Mouse (Mus musculus): ENCODE measurements around the gene Nup98.

Nup98 gene

GRCm38 (mm10) chr7:102229814-102230213 lies 19.8 kb upstream of the Nup98 start:
- no peak for DNase-seq (ENCODE audit: low read depth, low spot score)

DNA sequence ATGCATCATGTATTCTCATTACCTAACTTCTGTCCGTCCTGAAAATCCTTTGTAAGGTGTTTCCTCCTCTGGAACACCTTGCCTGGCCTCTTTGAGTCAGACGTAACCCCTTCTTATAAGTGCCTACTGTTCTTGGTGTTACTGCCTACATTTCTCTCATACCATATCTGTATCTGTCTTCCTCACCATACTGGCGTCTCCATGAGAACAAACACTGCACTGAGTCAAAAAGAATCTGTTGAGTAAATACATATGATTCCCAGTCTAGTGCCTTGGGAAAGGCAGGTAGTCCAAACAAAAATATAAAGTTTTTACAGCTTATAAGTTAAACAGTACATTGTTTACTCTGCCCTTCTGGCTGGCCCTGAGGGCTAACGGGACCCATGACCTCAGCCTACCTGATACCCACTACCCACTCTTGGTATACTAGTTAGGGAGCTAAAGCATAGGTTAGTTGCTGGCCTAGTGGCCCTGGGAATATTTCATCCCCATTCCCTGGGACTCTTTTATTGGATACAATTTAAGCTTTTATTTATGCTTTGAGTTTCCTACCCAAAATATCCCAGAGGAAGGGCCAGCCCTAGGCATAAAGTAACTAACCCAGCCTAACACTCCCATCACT lies 18.2 kb upstream of the Nup98 start:
- no peak for DNase-seq (ENCODE audit: low read depth, low spot score)

DNA sequence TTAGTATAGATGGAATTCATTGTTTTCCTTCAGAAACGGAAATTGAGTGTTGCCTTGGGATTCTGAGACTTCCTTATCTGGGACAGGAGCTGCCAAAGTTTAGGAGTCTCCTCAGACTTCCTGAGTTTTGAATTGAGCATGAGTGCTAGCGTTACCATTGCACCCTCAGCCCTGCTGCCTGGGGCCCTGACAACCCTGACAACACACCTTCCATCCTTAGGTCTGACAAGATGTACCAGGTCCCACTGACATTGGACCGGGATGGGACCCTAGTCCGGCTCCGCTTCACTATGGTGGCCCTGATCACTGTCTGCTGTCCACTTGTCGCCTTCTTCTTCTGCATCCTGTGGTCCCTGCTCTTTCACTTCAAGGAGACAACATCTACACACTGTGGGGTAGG lies 16.1 kb upstream of the Nup98 start:
- no peak for DNase-seq (ENCODE audit: low read depth, low spot score)

- DNase-seq (ENCODE audit: low read depth, low spot score): no peak
These were observed 14.1 kb upstream of the Nup98 start for GRCm38 (mm10) chr7:102223883-102224738.

DNA sequence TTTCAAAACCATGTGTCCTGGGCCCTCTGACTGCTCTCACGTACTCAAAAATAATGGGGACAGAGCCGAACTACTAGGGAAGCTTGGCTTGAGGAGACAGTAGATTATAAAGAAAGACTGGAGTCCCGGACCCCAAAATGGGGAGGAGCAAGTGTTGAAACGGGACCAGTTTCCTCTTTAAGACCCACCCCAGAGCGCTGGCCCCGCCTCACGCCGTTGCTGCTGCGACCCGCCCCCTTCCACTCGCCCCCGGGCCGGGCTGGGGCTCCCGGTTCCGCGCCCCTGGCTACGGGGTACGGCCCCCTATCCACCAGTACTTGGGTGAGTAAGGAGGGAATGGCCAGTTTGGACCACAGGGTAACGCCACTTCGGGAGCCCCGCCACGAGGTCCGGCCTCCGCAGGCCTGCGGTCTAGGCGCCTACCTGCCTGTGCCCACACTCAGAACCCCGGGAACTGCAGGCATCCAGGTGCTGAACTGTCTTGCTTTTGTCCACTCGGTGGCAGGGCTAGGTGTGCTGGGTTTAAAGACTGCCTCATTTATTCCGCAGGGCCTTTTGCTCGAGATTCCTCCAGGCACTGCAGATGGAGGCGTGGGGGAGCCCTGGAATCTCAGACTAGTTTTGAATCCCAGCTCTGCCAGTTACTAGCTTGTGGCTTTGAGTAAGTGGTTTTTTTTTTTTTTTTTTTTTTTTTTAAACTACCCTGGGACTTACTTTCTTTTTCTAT lies 13.0 kb upstream of the Nup98 start:
- DNase-seq (ENCODE audit: low read depth, low spot score): no peak

GRCm38 (mm10) chr7:102222336-102222735 lies 12.4 kb upstream of the Nup98 start:
- DNase-seq (ENCODE audit: low read depth, low spot score): no peak

- no peak for DNase-seq (ENCODE audit: low read depth, low spot score)
These were observed 11.9 kb upstream of the Nup98 start for GRCm38 (mm10) chr7:102221899-102222298.

DNA sequence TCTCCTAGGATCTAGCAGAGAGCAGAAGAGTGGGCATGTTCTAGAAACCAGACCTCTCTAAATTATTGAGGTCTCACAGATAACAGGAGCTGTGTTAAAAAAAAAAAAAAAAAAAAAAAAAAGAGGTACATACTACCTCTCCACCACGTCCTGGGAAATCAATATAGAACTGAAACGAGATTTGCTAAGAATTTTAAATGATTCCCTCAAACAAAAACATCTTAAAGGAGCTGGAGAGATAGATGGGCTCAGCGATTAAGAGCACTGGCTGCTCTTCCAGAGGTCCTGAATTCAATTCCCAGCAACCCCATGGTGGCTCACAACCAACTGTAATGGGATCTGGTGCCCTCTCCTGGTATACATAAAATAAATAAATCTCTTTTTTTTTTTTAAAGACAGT lies 1.1 kb upstream of the Nup98 start:
- DNase-seq (ENCODE audit: low read depth, low spot score): no peak

DNA sequence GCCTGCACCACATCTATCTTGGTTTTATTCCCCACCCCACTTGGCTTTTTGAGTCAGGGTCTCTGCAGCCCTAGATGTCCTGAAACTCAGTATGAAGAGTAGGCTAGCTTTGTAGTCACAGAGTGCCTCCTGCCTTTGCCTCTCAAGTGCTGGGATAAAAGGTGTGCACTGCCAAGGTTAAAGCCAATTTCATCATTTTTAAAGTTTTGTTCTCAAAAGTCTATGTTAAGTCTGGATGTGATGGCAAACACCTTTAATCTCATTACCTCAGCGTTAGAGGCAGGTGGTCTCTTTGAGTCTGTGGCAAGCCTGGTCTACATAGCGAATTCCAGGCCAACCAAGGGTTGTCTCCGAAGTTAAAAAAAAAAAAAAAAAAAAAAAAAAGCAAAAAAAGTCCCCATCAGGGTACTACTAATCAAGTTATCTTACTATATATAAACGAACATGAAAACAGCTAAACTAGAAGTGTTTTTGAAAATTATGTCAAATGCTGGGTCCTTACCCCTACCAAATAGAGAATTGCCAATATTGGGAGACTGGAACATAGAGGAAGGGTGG lies 1.1 kb downstream of the Nup98 start:
- DNase-seq (ENCODE audit: low read depth, low spot score): no peak

DNA sequence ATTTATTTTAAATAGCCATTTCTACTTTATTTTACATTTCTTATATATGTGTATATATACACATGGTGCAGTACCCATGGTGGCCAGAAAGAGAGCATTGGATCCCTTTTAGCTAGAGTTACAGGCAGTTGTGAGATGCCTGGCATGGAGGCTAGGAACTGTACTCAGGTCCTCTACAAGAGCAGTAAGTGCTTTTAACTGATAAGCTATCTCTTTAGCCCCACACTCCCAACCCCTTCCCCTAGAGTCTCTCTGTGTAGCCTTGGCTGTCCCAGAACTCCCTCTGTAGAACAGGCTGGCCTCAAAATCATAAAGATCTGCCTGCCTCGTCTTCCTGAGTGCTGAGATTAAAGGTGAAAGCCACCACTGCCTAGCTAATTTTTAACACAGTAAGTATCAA lies 4.3 kb downstream of the Nup98 start:
- DNase-seq (ENCODE audit: low read depth, low spot score): no peak

- no peak for DNase-seq (ENCODE audit: low read depth, low spot score)
These were observed 5.6 kb downstream of the Nup98 start for GRCm38 (mm10) chr7:102204296-102204857.

DNA sequence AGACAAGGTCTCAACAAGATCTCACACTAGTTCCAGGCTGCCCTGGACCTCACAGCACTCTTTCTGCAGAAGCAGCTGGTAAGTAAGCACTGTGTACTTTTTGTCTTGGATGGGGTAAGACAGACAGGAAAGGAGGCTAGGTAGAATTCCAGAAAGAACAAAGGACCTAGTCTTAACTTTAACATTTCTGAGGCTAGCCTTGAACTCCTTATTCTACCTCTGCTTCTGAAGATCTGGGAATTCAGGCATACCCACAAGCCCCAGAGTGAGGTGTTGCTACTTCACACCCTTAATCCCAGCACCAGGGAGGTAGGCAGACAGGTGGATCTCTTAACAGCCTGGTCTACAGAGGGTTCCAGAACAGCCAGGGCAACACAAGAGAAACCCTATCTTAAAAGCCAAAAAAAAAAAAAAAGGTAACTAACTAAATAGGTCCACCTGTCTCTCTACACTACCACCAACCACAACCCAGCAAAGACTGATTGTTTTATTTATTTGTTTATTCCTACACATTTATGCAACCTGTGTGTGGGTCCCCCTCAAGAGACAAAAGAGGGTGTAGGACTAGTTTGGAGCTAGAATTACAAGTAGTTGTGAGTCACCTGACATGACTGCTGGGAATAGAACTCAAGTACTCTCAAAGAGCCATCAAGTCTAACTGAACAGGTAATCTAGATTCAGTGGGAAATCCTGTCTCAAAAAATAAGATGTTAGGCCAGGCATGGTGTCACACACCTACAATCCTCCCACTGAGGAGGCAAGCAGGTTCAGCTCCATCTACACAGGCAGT lies 8.8 kb downstream of the Nup98 start:
- no peak for DNase-seq (ENCODE audit: low read depth, low spot score)

DNA sequence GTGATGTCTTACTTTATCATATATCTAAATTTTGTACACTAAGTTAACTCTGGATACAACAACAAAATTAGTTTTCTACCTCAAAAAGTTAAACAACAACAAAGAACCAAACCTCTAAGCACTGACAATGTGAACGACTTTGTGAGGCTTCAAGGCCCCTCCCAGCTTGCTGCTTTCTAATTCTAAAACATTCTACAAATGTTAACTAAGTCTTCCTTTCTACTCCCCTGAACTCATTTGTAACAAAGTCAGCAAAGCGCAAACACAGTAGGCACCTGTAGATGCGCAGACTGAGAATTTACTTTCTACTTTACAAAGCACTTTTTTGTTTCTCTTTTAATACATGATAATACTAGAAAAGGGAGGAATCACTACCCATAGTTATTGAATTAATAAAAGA lies 9.4 kb downstream of the Nup98 start:
- DNase-seq (ENCODE audit: low read depth, low spot score): no peak

DNA sequence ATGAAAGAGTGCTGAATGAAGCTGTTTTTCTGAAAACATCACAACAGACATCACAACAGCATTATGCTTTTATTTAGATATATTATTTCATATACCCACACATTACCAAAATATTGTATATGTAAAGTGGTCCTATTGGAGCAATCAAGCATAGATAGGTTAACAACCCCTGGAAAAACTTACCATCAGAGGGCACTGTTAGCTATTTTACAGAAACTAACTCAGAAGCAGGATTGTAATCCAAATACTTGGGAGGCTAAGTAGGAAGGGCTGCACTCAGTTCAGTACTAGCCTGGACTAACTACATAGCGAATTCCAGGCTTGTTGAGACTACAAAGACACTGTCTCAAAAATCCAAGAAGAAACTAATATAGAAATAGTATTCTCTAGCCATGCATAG lies 17.6 kb downstream of the Nup98 start:
- DNase-seq (ENCODE audit: low read depth, low spot score): no peak

DNA sequence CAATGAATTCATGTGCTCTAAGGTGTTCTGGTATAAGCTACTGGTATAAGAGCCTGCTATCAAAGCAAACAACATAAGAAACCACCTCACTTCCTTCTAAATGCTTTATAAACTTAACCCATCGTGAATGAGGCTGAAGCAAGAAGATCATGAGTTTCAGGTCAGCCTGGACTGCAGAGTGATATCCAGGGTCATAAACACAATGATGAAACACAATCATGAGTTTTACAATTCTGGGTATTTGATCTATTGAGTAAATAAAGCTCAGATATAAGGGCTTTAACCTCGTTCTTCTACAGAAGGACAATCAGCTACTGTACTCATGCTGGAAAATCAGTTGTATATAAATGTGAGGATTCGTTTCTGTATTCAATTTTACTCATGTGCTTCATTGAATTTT lies 26.1 kb downstream of the Nup98 start:
- DNase-seq (ENCODE audit: low read depth, low spot score): no peak

- DNase-seq (ENCODE audit: low read depth, low spot score): no peak
These were observed 39.7 kb downstream of the Nup98 start for GRCm38 (mm10) chr7:102170300-102170699.

- DNase-seq (ENCODE audit: low read depth, low spot score): no peak
These were observed 56.3 kb downstream of the Nup98 start for GRCm38 (mm10) chr7:102153691-102154090.

- no peak for DNase-seq (ENCODE audit: low read depth, low spot score)
These were observed 72.1 kb downstream of the Nup98 start for GRCm38 (mm10) chr7:102137898-102138297.

DNA sequence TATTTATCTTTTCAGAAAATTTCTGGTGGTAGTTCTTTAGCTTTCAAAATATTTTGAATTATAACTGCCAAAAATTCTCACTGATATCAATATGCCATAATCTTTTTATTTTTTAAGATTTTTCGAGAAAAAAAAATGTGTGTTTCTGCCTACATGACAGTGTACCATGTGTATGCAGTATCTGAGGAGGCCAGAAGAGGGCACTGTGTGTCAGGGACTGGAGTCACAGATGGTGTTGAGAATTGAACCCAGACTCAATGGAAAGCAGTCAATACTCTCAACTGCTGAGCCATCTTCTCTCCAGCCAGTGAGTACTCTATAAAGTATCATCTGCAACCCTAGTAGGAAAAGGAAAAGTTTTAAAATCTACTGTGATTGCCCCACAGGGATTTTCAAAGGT lies 72.5 kb downstream of the Nup98 start:
- no peak for DNase-seq (ENCODE audit: low read depth, low spot score)

- no peak for DNase-seq (ENCODE audit: low read depth, low spot score)
These were observed 77.6 kb downstream of the Nup98 start for GRCm38 (mm10) chr7:102132395-102132794.

DNA sequence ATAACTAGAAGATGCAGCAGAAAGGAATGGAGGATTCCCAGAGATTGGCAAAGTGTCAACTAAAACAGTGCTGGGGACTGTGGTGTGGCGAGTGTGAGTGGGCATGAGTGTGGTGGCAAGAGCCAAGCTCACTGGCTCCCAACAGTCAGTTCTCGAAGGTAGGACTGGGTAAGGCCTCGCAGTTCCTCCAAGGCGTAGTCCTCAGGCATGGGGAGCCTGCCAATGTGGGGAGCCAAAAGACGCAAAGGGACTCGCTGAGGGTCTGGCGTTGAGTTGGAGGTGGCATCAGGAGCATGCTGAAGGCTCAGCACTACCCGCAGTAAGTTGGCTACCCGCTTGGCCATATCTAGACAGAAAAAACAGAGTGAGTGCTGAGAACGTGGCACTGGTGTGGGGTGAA lies 89.7 kb downstream of the Nup98 start:
- no peak for DNase-seq (ENCODE audit: low read depth, low spot score)

All from skeletal muscle tissue, adult 2 months (tissue).